Mouse (Mus musculus) cerebellum, adult 2 months (tissue): ENCODE data around the gene Dpp6.

Experiments
- CTCF ChIP-seq: fragments of 200-500 bp; IDR thresholded peaks from 2 replicates; pipeline ENCODE4 v1.5.1; 2011; ENCODE audit warnings: low read depth, mild to moderate bottlenecking, control low read depth, low read length, moderate library complexity, borderline replicate concordance; ENCODE audit not compliant: insufficient read depth
- POLR2A ChIP-seq: fragments of 200-500 bp; IDR thresholded peaks from 2 replicates; pipeline ENCODE4 v1.6.1; 2011; ENCODE audit warnings: low read length, control low read depth, borderline replicate concordance; ENCODE audit not compliant: insufficient read depth

DNA sequence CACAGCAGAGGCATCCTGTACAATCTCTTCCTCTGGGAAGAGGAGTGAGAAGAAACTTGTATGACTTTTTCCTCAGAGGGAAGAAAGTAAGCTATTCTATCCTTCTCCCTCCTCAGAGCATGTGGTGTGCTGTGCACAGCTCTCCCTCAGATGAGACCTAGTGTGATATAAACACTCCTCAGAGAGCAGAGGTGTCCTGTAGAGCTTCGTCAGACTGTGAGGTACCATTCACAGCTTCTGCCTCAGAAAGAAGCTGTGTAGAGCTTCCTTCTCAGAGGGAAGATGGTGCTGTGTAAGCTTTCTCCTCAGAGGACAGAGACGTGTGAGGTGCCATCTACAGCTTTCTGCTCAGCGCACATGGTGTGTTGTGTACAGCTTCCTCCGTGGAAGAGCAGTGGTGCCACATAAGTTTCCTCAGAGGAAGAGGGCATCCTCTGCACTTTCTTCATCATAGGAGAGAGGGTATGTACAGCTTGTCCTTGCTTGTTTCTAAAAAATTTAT lies 658.0 kb downstream of the Dpp6 start:
- no peak for TF ChIP-seq POLR2A
- TF ChIP-seq CTCF: no peak
